31 mouse cellular contexts compared by ENCODE assay signal in genomic region chr5:108621870-108622269, GRCm38 (mm10). TPM values are rescaled to one million over a fixed set of nuclear protein-coding genes. Genes with fewer than 3 reads are reported as not detected.
DNase-seq lines count a peak whose midpoint lies in the region; ATAC-seq and TF ChIP-seq lines count a peak whose summit lies in the region.
"Had no signal": no experiment of that assay in that cellular context is flagged by ENCODE, and none has a peak within 500 bp of the region (broad histone marks: within the 10 kb centered on the region; RNA-seq: fewer than 3 reads in every experiment).

No protein-coding gene starts in this region.

- intact Hi-C loops in heart, postnatal 36 days (cut with DNase I) = loop anchor here (10.0 kb wide), 1 partner anchor 487 kb away; the partner anchor contains the start of genes Ccdc18 and Tmed5

- no peaks in the 10 kb centered on the region for H3K9me3 ChIP-seq in heart, postnatal 0 days (replicated peaks; ENCODE audit: control insufficient read depth, low read length)
- H3K9me3 ChIP-seq: forebrain, embryonic 13.5 days; G1E; hindbrain, embryonic 13.5 days; midbrain, embryonic 13.5 days; neural tube, embryonic 13.5 days; stomach, embryonic 15.5 days had no signal

- H3K4me2 ChIP-seq in heart, postnatal 0 days (ENCODE audit: low read depth, low read length) = no peak overlapping the region
- H3K4me2 ChIP-seq: forebrain, embryonic 13.5 days; hindbrain, embryonic 13.5 days; midbrain, embryonic 13.5 days; neural tube, embryonic 13.5 days; stomach, embryonic 15.5 days had no signal

- no peaks in the 10 kb centered on the region for H3K27me3 ChIP-seq in heart, postnatal 0 days (ENCODE audit: control insufficient read depth, insufficient read depth, low read length)
- H3K27me3 ChIP-seq: forebrain, embryonic 13.5 days; hindbrain, embryonic 13.5 days; midbrain, embryonic 13.5 days; neural tube, embryonic 13.5 days; stomach, embryonic 15.5 days had no signal

- no peak for TF ChIP-seq CTCF in layer of hippocampus, adult 2 months (conservative IDR thresholded peaks at IDR 0.05)
- TF ChIP-seq CTCF in heart, postnatal 0 days (IDR thresholded peaks at IDR 0.05; ENCODE audit: low read depth) = no peak

- no peak overlapping the region for H3K9ac ChIP-seq in heart, postnatal 0 days (replicated peaks; ENCODE audit: low read depth, low read length)
- H3K9ac ChIP-seq: forebrain, embryonic 13.5 days; hindbrain, embryonic 13.5 days; liver, embryonic 14.5 days; midbrain, embryonic 13.5 days; neural tube, embryonic 13.5 days; stomach, embryonic 15.5 days had no signal

- TF ChIP-seq EP300 in heart, postnatal 0 days (IDR thresholded peaks at IDR 0.05; ENCODE audit: low read depth) = no peak

- peak overlapping the region; percentile 52; the same call in 1 of the 2 replicates for H3K27ac ChIP-seq in layer of hippocampus, adult 2 months
- H3K27ac ChIP-seq in heart, postnatal 0 days (ENCODE audit: low read depth) = peak overlapping the region; percentile 17
- H3K27ac ChIP-seq: forebrain, embryonic 13.5 days; gastrocnemius, adult 2 months; hindbrain, embryonic 13.5 days; liver, embryonic 14.5 days; macrophage; midbrain, embryonic 13.5 days; neural tube, embryonic 13.5 days; stomach, embryonic 15.5 days had no signal

- peaks cover 48% of the 10 kb centered on the region for H3K36me3 ChIP-seq in heart, postnatal 0 days (replicated peaks; ENCODE audit: control insufficient read depth, insufficient read depth, low read length)

- H3K4me1 ChIP-seq in heart, postnatal 0 days (ENCODE audit: control insufficient read depth, insufficient read depth) = 0 out of 2 replicates have a peak, but pooled peaks cover 3% of the 10 kb centered on the region
- H3K4me1 ChIP-seq: forebrain, embryonic 13.5 days had no signal

- WGBS in heart, postnatal 0 days = 39% methylated on average over 2 of the region's 2 CpGs

- ATAC-seq in heart, postnatal 0 days (ENCODE audit: insufficient read depth, low read depth) = peak; percentile 63
- ATAC-seq: forebrain, embryonic 13.5 days; midbrain, embryonic 13.5 days had no signal

- peak; percentile 92 for DNase-seq in heart, adult 11 months
- no peak for DNase-seq in heart, postnatal 36 days
- no peak for DNase-seq in layer of hippocampus, adult 2 months (ENCODE audit: low spot score in 2 of 2)
- DNase-seq in layer of hippocampus, postnatal 10 days (ENCODE audit: low spot score in 2 of 2) = no peak
- DNase-seq in Muller cell, postnatal 12 days (ENCODE audit: inconsistent ontology term) = peak; percentile 20
- DNase-seq in heart, postnatal 0 days (ENCODE audit: low spot score) = peak; percentile 28
- no peak for DNase-seq in adrenal gland, adult (ENCODE audit: inconsistent age in 2 of 2, low spot score in 1 of 2)
- no peak for DNase-seq in adrenal gland, postnatal 36 days
- DNase-seq: adrenal gland, adult 8-10 months; cerebellum, adult 11 months; cerebellum, adult 9-10 months; cerebellum, postnatal 36 days; gastrocnemius, adult 2 months; gastrocnemius, postnatal 36 days; kidney, adult 11 months; kidney, postnatal 14 days; liver; lung, adult 2 months; lung, postnatal 10 days; right cerebral cortex, postnatal 14 days; thymus, postnatal 25 days had no signal

- no peak overlapping the region for H3K4me3 ChIP-seq in layer of hippocampus, adult 2 months
- H3K4me3 ChIP-seq in heart, postnatal 0 days (ENCODE audit: low read depth, low read length) = no peak overlapping the region
- H3K4me3 ChIP-seq: forebrain, embryonic 13.5 days; gastrocnemius, adult 2 months; hindbrain, embryonic 13.5 days; midbrain, embryonic 13.5 days; neural tube, embryonic 13.5 days; stomach, embryonic 15.5 days had no signal

RNA-seq across cellular contexts. Expression of gene Gak, which starts 7.7 kb away (rescaled TPM):
- total RNA-seq in heart, postnatal 36 days (2021) = 10 to 100 TPM; 22.2 to 22.5 TPM
- 10 to 100 TPM; 96.2 to 97.3 TPM for total RNA-seq in layer of hippocampus, adult 2 months (2021)
- total RNA-seq in layer of hippocampus, postnatal 10 days (2021) = 10 to 100 TPM; 87.7 to 89.7 TPM
- 29.4 and 48.9 TPM in 2 replicates for total RNA-seq in heart, postnatal 0 days (2014; rRNA removed; ENCODE audit: low replicate concordance)
- 13.4 and 15.0 TPM in 2 replicates for polyA plus RNA-seq in heart, postnatal 0 days (2015; fragmentation: Nextera tagmentation; extraction: Ambion mirVana)
- 10 to 100 TPM; 81.2 to 82.4 TPM for total RNA-seq in adrenal gland, postnatal 36 days (2021)

RNA-seq across cellular contexts. Expression of gene Tmem175, which starts 7.7 kb away (rescaled TPM):
- 10 to 100 TPM in 1 of 2 experiments, 1 to 10 TPM in 1; 9.8 to 11.8 TPM for total RNA-seq in heart, postnatal 36 days (2021)
- total RNA-seq in layer of hippocampus, adult 2 months (2021) = 10 to 100 TPM; 40.7 to 43.5 TPM
- total RNA-seq in layer of hippocampus, postnatal 10 days (2021) = 10 to 100 TPM; 35.8 to 36.6 TPM
- 16.3 and 24.5 TPM in 2 replicates for total RNA-seq in heart, postnatal 0 days (2014; rRNA removed; ENCODE audit: low replicate concordance)
- polyA plus RNA-seq in heart, postnatal 0 days (2015; fragmentation: Nextera tagmentation; extraction: Ambion mirVana) = 12.3 and 14.5 TPM in 2 replicates
- 10 to 100 TPM; 21.2 to 31.3 TPM for total RNA-seq in adrenal gland, postnatal 36 days (2021)

RNA-seq across cellular contexts. Expression of gene Idua, which starts 38.3 kb away (rescaled TPM):
- total RNA-seq in heart, postnatal 36 days (2021) = 10 to 100 TPM; 21.6 to 21.8 TPM
- total RNA-seq in layer of hippocampus, adult 2 months (2021) = 10 to 100 TPM; 16.8 to 17.1 TPM
- total RNA-seq in layer of hippocampus, postnatal 10 days (2021) = 1 to 10 TPM; 8.6 to 9.4 TPM
- total RNA-seq in heart, postnatal 0 days (2014; rRNA removed; ENCODE audit: low replicate concordance) = 8.9 and 25.6 TPM in 2 replicates
- 9.0 and 9.6 TPM in 2 replicates for polyA plus RNA-seq in heart, postnatal 0 days (2015; fragmentation: Nextera tagmentation; extraction: Ambion mirVana)
- 10 to 100 TPM; 14.0 to 16.0 TPM for total RNA-seq in adrenal gland, postnatal 36 days (2021)

RNA-seq across cellular contexts. Expression of gene Dgkq, which starts 47.6 kb away (rescaled TPM):
- 1 to 10 TPM; 8.9 TPM for total RNA-seq in heart, postnatal 36 days (2021)
- 10 to 100 TPM; 50.2 to 51.5 TPM for total RNA-seq in layer of hippocampus, adult 2 months (2021)
- total RNA-seq in layer of hippocampus, postnatal 10 days (2021) = 10 to 100 TPM; 56.4 to 61.2 TPM
- total RNA-seq in heart, postnatal 0 days (2014; rRNA removed; ENCODE audit: low replicate concordance) = 11.9 and 34.7 TPM in 2 replicates
- 2.9 and 3.0 TPM in 2 replicates for polyA plus RNA-seq in heart, postnatal 0 days (2015; fragmentation: Nextera tagmentation; extraction: Ambion mirVana)
- total RNA-seq in adrenal gland, postnatal 36 days (2021) = 10 to 100 TPM; 17.4 to 18.7 TPM

RNA-seq across cellular contexts. Expression of gene Slc26a1, which starts 53.5 kb away (rescaled TPM):
- not detected for total RNA-seq in heart, postnatal 36 days (2021)
- 1 to 10 TPM; 1.2 TPM for total RNA-seq in layer of hippocampus, adult 2 months (2021)
- 1 to 10 TPM; 2.6 to 3.2 TPM for total RNA-seq in layer of hippocampus, postnatal 10 days (2021)
- 0.08 TPM in 1 of 2 replicates, not detected in the other for total RNA-seq in heart, postnatal 0 days (2014; rRNA removed; ENCODE audit: low replicate concordance)
- 0.11 and 0.23 TPM in 2 replicates for polyA plus RNA-seq in heart, postnatal 0 days (2015; fragmentation: Nextera tagmentation; extraction: Ambion mirVana)
- under 1 TPM in 1 of 2 experiments, not detected in 1; 0.30 TPM for total RNA-seq in adrenal gland, postnatal 36 days (2021)
- total RNA-seq: gastrocnemius, adult 2 months; gastrocnemius, postnatal 36 days; heart, postnatal 14 days had no signal
- polyA plus RNA-seq: macrophage; small intestine, adult 2 months had no signal

Comparison
In these comparisons a context has a peak if more than half of its experiments do, and no peak if none do; other contexts are left out.
1. DNase-seq: peak in heart, adult 11 months (single experiment), Muller cell, postnatal 12 days (single experiment) and heart, postnatal 0 days (single experiment); none in heart, postnatal 36 days (0 of 2), layer of hippocampus, adult 2 months (0 of 2), layer of hippocampus, postnatal 10 days (0 of 2), adrenal gland, adult (0 of 2) and adrenal gland, postnatal 36 days (0 of 2).